Mouse (Mus musculus) CH12.LX (cell line): Measurements from ENCODE around the gene Ccnl2. TPM values are rescaled to one million over a fixed set of nuclear protein-coding genes. Genes with fewer than 3 reads are reported as not detected.

Experiments
- DNase-seq: peaks from one replicate; pipeline ENCODE4 v3.0.0-alpha.2; 2013; ENCODE audit errors: extremely low read depth
- H3K27ac ChIP-seq: 2 replicates; pipeline ENCODE4 v1.5.1; 2012; ENCODE audit warnings: low read depth, mild to moderate bottlenecking, control low read depth, moderate library complexity; ENCODE audit not compliant: insufficient read depth
- H3K27me3 ChIP-seq: replicated peaks from 2 replicates; pipeline ENCODE3; 2012; ENCODE audit warnings: inconsistent platforms
- H3K36me3 ChIP-seq, 2 experiments: replicated peaks in 1 of 2; 2 replicates each; pipeline versions ENCODE3 to v1.6.1; 2012; ENCODE audit warnings: inconsistent platforms in 1 of 2, low read length in 1 of 2, mild to moderate bottlenecking in 1 of 2, mixed read lengths in 1 of 2, moderate library complexity in 1 of 2; ENCODE audit not compliant: control insufficient read depth in 1 of 2, insufficient read depth in 1 of 2
- H3K4me1 ChIP-seq, 2 experiments: 2 replicates each; pipeline ENCODE4 v1.6.1; 2012; ENCODE audit warnings: inconsistent platforms in 1 of 2, moderate library complexity in 1 of 2; ENCODE audit not compliant: insufficient read depth in 2 of 2, control insufficient read depth in 1 of 2
- H3K4me2 ChIP-seq: 2 replicates; pipeline ENCODE4 v1.6.1; 2012; ENCODE audit warnings: low read depth, mild to moderate bottlenecking, control low read depth; ENCODE audit not compliant: poor library complexity, insufficient read depth, severe bottlenecking
- H3K4me3 ChIP-seq, 3 experiments: fragments of 150-350 bp in 1 of 3; sonication (generic) in 1 of 3; replicated peaks in 1 of 3; 2 replicates each; pipeline versions ENCODE3 to v1.5.1; 2011 to 2012; ENCODE audit warnings: low read depth in 2 of 3, low read length in 2 of 3, mild to moderate bottlenecking in 2 of 3, moderate library complexity in 2 of 3, control low read depth in 1 of 3, improper control_type of control experiment in 1 of 3, inconsistent platforms in 1 of 3, mixed read lengths in 1 of 3; ENCODE audit not compliant: poor library complexity in 1 of 3
- H3K79me2 ChIP-seq: replicated peaks from 2 replicates; pipeline ENCODE4 v1.6.1; 2012; ENCODE audit warnings: mild to moderate bottlenecking, moderate library complexity; ENCODE audit not compliant: control insufficient read depth, poor library complexity, insufficient read depth, severe bottlenecking; ENCODE audit errors: extremely low read depth
- H3K9ac ChIP-seq: 2 replicates; pipeline ENCODE4 v1.6.1; 2012; ENCODE audit warnings: low read depth, mild to moderate bottlenecking, control low read depth, moderate library complexity; ENCODE audit not compliant: insufficient read depth
- H3K9me3 ChIP-seq: replicated peaks from 2 replicates; pipeline ENCODE3; 2012; ENCODE audit warnings: low read length, inconsistent platforms, mixed read lengths
- BHLHE40 ChIP-seq: IDR thresholded peaks from 2 replicates; pipeline ENCODE4 v1.6.1; 2011; ENCODE audit warnings: mild to moderate bottlenecking, low read depth, low read length, improper control_type of control experiment
- CTCF ChIP-seq, 2 experiments: IDR thresholded peaks in 1 of 2; conservative IDR thresholded peaks in 1 of 2; 2 replicates each; pipeline ENCODE4 v1.5.1; 2011 to 2012; ENCODE audit warnings: low read depth in 2 of 2, low read length in 2 of 2, improper control_type of control experiment in 1 of 2, inconsistent platforms in 1 of 2, mild to moderate bottlenecking in 1 of 2, moderate library complexity in 1 of 2
- E2F4 ChIP-seq: IDR thresholded peaks from 2 replicates; pipeline ENCODE4 v1.6.1; 2011; ENCODE audit warnings: low read depth, low read length, improper control_type of control experiment; ENCODE audit not compliant: insufficient replicate concordance
- ELF1 ChIP-seq: IDR thresholded peaks from 2 replicates; pipeline ENCODE4 v1.6.1; 2014; ENCODE audit warnings: low read depth, mild to moderate bottlenecking, inconsistent platforms, low read length, improper control_type of control experiment
- ETS1 ChIP-seq: conservative IDR thresholded peaks from 2 replicates; pipeline ENCODE4 v1.6.1; 2012; ENCODE audit warnings: low read depth, mild to moderate bottlenecking, inconsistent platforms, low read length, improper control_type of control experiment, moderate library complexity
- GABPA ChIP-seq: IDR thresholded peaks from 2 replicates; pipeline ENCODE4 v1.6.1; 2012; ENCODE audit warnings: low read depth, low read length, improper control_type of control experiment, inconsistent platforms; ENCODE audit not compliant: insufficient replicate concordance
- HCFC1 ChIP-seq: IDR thresholded peaks from 2 replicates; pipeline ENCODE4 v1.6.1; 2012; ENCODE audit warnings: low read depth, mild to moderate bottlenecking, inconsistent platforms, low read length, improper control_type of control experiment
- JUN ChIP-seq: IDR thresholded peaks from 2 replicates; pipeline ENCODE4 v1.6.1; 2011; ENCODE audit warnings: low read depth, mild to moderate bottlenecking, low read length, improper control_type of control experiment, moderate library complexity; ENCODE audit not compliant: insufficient read depth
- MAFK ChIP-seq: IDR thresholded peaks from 2 replicates; pipeline ENCODE4 v1.6.1; 2011; ENCODE audit warnings: low read length, improper control_type of control experiment; ENCODE audit not compliant: insufficient replicate concordance
- MAZ ChIP-seq: IDR thresholded peaks from 2 replicates; pipeline ENCODE4 v1.6.1; 2012; ENCODE audit warnings: low read depth, mild to moderate bottlenecking, inconsistent platforms, low read length, improper control_type of control experiment, moderate library complexity
- MEF2A ChIP-seq: IDR thresholded peaks from 2 replicates; pipeline ENCODE4 v1.6.1; 2014; ENCODE audit warnings: low read depth, mild to moderate bottlenecking, inconsistent platforms, low read length, improper control_type of control experiment, borderline replicate concordance
- MYC ChIP-seq: IDR thresholded peaks from 2 replicates; pipeline ENCODE4 v1.6.1; 2011; ENCODE audit warnings: low read depth, mild to moderate bottlenecking, improper control_type of control experiment, low read length
- NELFE ChIP-seq: IDR thresholded peaks from 2 replicates; pipeline ENCODE4 v1.6.1; 2011; ENCODE audit warnings: low read depth, low read length, improper control_type of control experiment
- NRF1 ChIP-seq: IDR thresholded peaks from 2 replicates; pipeline ENCODE4 v1.6.1; 2014; ENCODE audit warnings: low read depth, mild to moderate bottlenecking, inconsistent platforms, low read length, improper control_type of control experiment, moderate library complexity
- PAX5 ChIP-seq: IDR thresholded peaks from 2 replicates; pipeline ENCODE4 v1.6.1; 2012; ENCODE audit warnings: low read length, inconsistent platforms, mixed read lengths
- POLR2AphosphoS2 ChIP-seq: IDR thresholded peaks from 2 replicates; pipeline ENCODE4 v1.6.1; 2011; ENCODE audit warnings: low read depth, low read length, improper control_type of control experiment
- RAD21 ChIP-seq: IDR thresholded peaks from 2 replicates; pipeline ENCODE4 v1.6.1; 2011; ENCODE audit warnings: low read depth, mild to moderate bottlenecking, low read length, improper control_type of control experiment, moderate library complexity
- RCOR1 ChIP-seq: conservative IDR thresholded peaks from 2 replicates; pipeline ENCODE4 v1.6.1; 2012; ENCODE audit warnings: low read depth, mild to moderate bottlenecking, inconsistent platforms, low read length, improper control_type of control experiment
- SIN3A ChIP-seq: IDR thresholded peaks from 2 replicates; pipeline ENCODE4 v1.6.1; 2012; ENCODE audit warnings: low read length, improper control_type of control experiment, inconsistent platforms
- SMC3 ChIP-seq: IDR thresholded peaks from 2 replicates; pipeline ENCODE4 v1.6.1; 2011; ENCODE audit warnings: low read depth, low read length, improper control_type of control experiment
- TCF12 ChIP-seq: IDR thresholded peaks from 2 replicates; pipeline ENCODE4 v1.6.1; 2014; ENCODE audit warnings: low read depth, mild to moderate bottlenecking, inconsistent platforms, low read length, improper control_type of control experiment
- USF1 ChIP-seq: IDR thresholded peaks from 2 replicates; pipeline ENCODE4 v1.6.1; 2014; ENCODE audit warnings: low read depth, mild to moderate bottlenecking, inconsistent platforms, low read length, improper control_type of control experiment
- ZKSCAN1 ChIP-seq: IDR thresholded peaks from 2 replicates; pipeline ENCODE4 v1.6.1; 2012; ENCODE audit warnings: low read depth, inconsistent platforms, low read length, improper control_type of control experiment, borderline replicate concordance
- ZNF384 ChIP-seq: IDR thresholded peaks from 2 replicates; pipeline ENCODE4 v1.6.1; 2012; ENCODE audit warnings: low read depth, low read length, improper control_type of control experiment, inconsistent platforms
- dilution Hi-C: fragments of 300-500 bp; cut with MboI; formaldehyde crosslinking; loops from 2 replicates; pipeline ENCODE4 v1.14.3; 2020; ENCODE audit warnings: low sequenced_read_pairs; ENCODE audit not compliant: extremely low pct_unique_long_range_greater_than_20kb, extremely low pct_ligation_motif_present
- in situ Hi-C: fragments of 300-500 bp; cut with MboI; formaldehyde crosslinking; loops from 3 replicates; pipeline ENCODE4 v1.14.3; 2019; ENCODE audit warnings: low sequenced_read_pairs, low pct_ligation_motif_present, low pct_unique_long_range_greater_than_20kb, mixed read lengths
- polyA plus RNA-seq: library from polyadenylated mRNA; unstranded; fragments of >175 nt; gene quantifications from 2 replicates; pipeline ENCODE4 v1.2.1, GENCODE M21; 2012; ENCODE audit warnings: low read depth; ENCODE audit not compliant: insufficient read length
- total RNA-seq, 2 experiments: library from RNA; depleted of rRNA; stranded (reverse); fragments of 300-350 nt in 1 of 2; fragments of >200 nt in 1 of 2; gene quantifications; 2 replicates each; pipeline ENCODE4 v1.2.3; 2012 to 2014

Gene Ccnl2
- total and polyA plus RNA-seq, 3 experiments, result 59.6 to 67.7 (median 63.7) TPM

DNA sequence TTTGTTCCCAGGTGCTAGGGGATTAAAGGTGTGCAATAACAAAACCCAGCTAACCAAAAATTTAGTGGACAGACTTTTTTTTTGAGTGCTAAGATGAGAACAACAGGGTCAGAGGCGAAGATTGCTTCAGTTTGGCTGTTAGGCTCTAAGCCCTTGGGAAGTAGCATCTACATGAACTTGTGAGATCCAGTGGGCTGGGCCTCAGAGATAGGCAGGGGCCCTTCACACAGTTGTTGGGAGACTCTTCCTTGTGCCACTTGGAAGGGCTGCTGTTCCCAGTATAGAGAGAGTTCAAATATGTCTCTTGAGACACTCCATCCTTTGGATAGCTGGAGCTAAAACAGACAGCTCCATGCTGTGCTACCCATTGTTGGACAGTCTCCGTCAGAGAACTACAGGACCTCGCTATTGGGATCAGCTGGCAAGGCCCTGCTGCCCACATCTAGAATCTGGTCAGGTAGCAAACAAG lies 22.2 kb upstream of the Ccnl2 start, which contains the start of gene Ankrd65:
Ankrd65 (plus strand) TSS at position 419 of the 469 bp plus-strand sequence.
- no peaks in the 10 kb centered on the region for H3K36me3 ChIP-seq
- H3K9me3 ChIP-seq, result no peaks in the 10 kb centered on the region
- dilution Hi-C loops, result no loop called here
- peaks cover 2 to 8% of the 10 kb centered on the region in 2 experiments; a peak in 3 of 4 replicates for H3K4me1 ChIP-seq
- in situ Hi-C loops, result no loop called here
- no peak within 1 kb of the TSS for H3K4me2 ChIP-seq
- no peak for TF ChIP-seq MAZ
- no peak for TF ChIP-seq SIN3A
- no peak for TF ChIP-seq TCF12
- no peak for TF ChIP-seq NRF1
- no peak for TF ChIP-seq ETS1
- no peak for TF ChIP-seq NELFE
- no peak for TF ChIP-seq CTCF (conservative IDR thresholded peaks at IDR 0.05 in 1 of 2, IDR thresholded peaks at IDR 0.05 in 1 of 2; ENCODE audit: low read depth in 2 of 2, low read length in 2 of 2)
- DNase-seq, result no peak
- no peak within 1 kb of the TSS for H3K9ac ChIP-seq
- H3K4me3 ChIP-seq, result no peak within 1 kb of the TSS
- H3K27ac ChIP-seq, result no peak within 1 kb of the TSS
- no peaks in the 10 kb centered on the region for H3K79me2 ChIP-seq
- H3K27me3 ChIP-seq, result peaks cover 32% of the 10 kb centered on the region

DNA sequence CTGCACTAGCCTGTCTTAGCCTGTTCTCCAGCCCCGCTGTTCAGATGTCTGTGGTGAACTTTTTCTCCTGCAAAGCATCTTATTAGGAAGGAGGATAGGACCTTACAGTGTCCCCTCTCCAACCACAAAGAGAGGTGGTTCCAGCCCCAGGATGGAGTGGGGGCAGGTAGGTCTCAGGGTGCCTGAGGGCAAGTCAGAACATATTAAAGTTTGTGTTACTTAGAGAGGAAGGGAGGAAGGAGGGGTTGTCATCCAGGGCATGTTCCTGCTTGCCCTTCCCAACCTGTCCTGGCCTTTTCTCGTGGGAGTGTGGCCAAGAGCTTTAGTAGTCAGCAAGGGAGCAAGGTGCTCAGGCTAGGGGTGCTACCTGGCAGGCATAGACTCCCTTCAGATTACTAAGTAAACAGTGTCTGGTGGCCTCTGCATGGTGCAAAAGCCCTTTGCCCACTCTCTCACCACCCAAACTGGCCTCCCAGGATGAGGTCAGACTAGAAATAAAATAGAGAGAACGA lies 21.6 kb upstream of the Ccnl2 start:
- Histone ChIP-seq H3K27me3 (peaks cover 27% of the 10 kb centered on the region), H3K9ac (no peak overlapping the region), H3K79me2 (no peaks in the 10 kb centered on the region), H3K27ac (no peak overlapping the region), H3K36me3 (no peaks in the 10 kb centered on the region), H3K9me3 (no peaks in the 10 kb centered on the region), H3K4me3 (no peak overlapping the region), H3K4me1 (peaks cover 1 to 2% of the 10 kb centered on the region in 2 experiments; a peak in 1 of 4 replicates), H3K4me2 (no peak overlapping the region)
- TF ChIP-seq BHLHE40, result no peak
- TF ChIP-seq ZNF384, result no peak
- DNase-seq, result no peak
- in situ Hi-C loops, result no loop called here
- dilution Hi-C loops, result no loop called here

DNA sequence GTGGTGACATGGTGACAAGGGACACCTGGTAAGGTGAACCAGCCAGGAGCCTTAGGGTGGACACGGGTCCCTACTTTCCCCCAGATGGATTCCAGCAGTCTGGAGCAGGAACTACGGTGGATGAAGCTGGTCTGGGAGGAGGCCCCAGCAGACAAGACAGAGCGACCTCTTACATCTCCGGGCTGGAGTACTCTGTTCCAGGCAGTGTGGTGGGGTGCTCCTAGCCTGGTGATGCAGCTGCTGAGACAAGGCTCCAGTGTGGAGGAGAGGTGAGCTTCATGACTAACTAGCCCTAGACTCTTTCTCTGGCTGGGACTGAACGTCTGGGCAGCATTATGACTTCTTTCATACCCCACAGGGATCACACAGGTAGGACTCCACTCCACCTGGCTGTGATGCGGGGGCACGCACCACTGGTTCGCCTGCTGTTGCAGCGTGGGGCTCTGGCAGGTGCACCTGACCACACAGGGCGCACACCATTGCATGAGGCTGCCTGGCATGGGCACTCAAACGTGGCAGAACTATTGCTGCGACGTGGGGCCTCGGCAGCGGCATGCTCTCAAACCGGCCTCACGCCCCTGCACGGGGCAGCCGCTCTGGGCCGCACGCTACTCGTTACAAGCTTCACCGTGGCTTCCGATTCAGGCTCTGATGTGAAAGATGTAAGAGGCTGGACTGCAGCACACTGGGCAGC lies 20.9 kb upstream of the Ccnl2 start:
- dilution Hi-C loops, result no loop called here
- peaks cover 33% of the 10 kb centered on the region for H3K27me3 ChIP-seq
- H3K9me3 ChIP-seq, result no peaks in the 10 kb centered on the region
- H3K27ac ChIP-seq, result no peak overlapping the region
- no peak overlapping the region for H3K9ac ChIP-seq
- in situ Hi-C loops, result no loop called here
- DNase-seq, result no peak
- H3K79me2 ChIP-seq, result no peaks in the 10 kb centered on the region
- peaks cover 0 to 2% of the 10 kb centered on the region in 2 experiments; a peak in 1 of 4 replicates for H3K4me1 ChIP-seq
- H3K4me2 ChIP-seq, result no peak overlapping the region
- no peak overlapping the region for H3K4me3 ChIP-seq
- no peaks in the 10 kb centered on the region for H3K36me3 ChIP-seq
- TF ChIP-seq NELFE (no peak), TCF12 (no peak), HCFC1 (no peak), POLR2AphosphoS2 (no peak), RCOR1 (no peak), PAX5 (no peak), SMC3 (no peak), ZKSCAN1 (no peak), ELF1 (no peak), GABPA (no peak), E2F4 (no peak), RAD21 (no peak), MAFK (no peak), MYC (no peak), ZNF384 (no peak), JUN (no peak), MEF2A (no peak), USF1 (no peak)
